Comparison of ENCODE assay signal across 8 mouse cellular contexts in genomic region chr1:155192805-155193368, GRCm38 (mm10). TPM values are rescaled to one million over a fixed set of nuclear protein-coding genes. Genes with fewer than 3 reads are reported as not detected.
DNase-seq lines count a peak whose midpoint lies in the region; TF ChIP-seq lines count a peak whose summit lies in the region.

No protein-coding gene starts in this region.

- no peak for TF ChIP-seq CTCF in brain, embryonic 14.5 days (IDR thresholded peaks at IDR 0.05; ENCODE audit: borderline replicate concordance, extremely low read depth, insufficient read depth, insufficient read length)

- peak; percentile 53 to 54 for DNase-seq in cerebellum, adult 18-20 months
- no peak for DNase-seq in cerebellum, postnatal 36 days
- peak; percentile 79 for DNase-seq in layer of hippocampus, adult 11-12 months (ENCODE audit: low spot score)
- DNase-seq in layer of hippocampus, postnatal 25 days (ENCODE audit: extremely low spot score in 1 of 2, low spot score in 1 of 2), result no peak
- peak; percentile 91 for DNase-seq in brain, embryonic 14.5 days (ENCODE audit: low read depth)
- peak; percentile 64 to 67 for DNase-seq in layer of hippocampus, postnatal 10 days (ENCODE audit: low spot score in 2 of 2)
- DNase-seq in thymus, postnatal 0 days (ENCODE audit: low spot score), result no peak
- DNase-seq in heart, adult 18-20 months, result no peak

- TF ChIP-seq POLR2A in brain, embryonic 14.5 days (IDR thresholded peaks at IDR 0.05; ENCODE audit: borderline replicate concordance, extremely low read depth, insufficient read depth, insufficient read length, poor library complexity, severe bottlenecking), result no peak

RNA-seq across cellular contexts. Expression of gene Stx6, which starts 34.4 kb away (rescaled TPM):
- 100 to 1,000 TPM; 118 to 122 TPM for total RNA-seq in layer of hippocampus, postnatal 25 days (2021)
- 115 and 116 TPM in 2 replicates for polyA plus RNA-seq in brain, embryonic 14.5 days (2012; rRNA removed)
- total RNA-seq in layer of hippocampus, postnatal 10 days (2021), result 10 to 100 TPM; 84.5 to 90.1 TPM
- 120 and 150 TPM in 2 replicates for polyA plus RNA-seq in thymus, postnatal 0 days (2015; fragmentation: Nextera tagmentation; extraction: Ambion mirVana)
- total RNA-seq in heart, adult 18-20 months (2021), result 10 to 100 TPM; 17.5 to 20.2 TPM

RNA-seq across cellular contexts. Expression of gene Mr1, which starts 46.3 kb away (rescaled TPM):
- total RNA-seq in layer of hippocampus, postnatal 25 days (2021), result 1 to 10 TPM; 2.2 to 3.3 TPM
- polyA plus RNA-seq in brain, embryonic 14.5 days (2012; rRNA removed), result 0.64 and 1.7 TPM in 2 replicates
- 1 to 10 TPM; 3.0 to 3.7 TPM for total RNA-seq in layer of hippocampus, postnatal 10 days (2021)
- 31.1 and 34.0 TPM in 2 replicates for polyA plus RNA-seq in thymus, postnatal 0 days (2015; fragmentation: Nextera tagmentation; extraction: Ambion mirVana)
- 1 to 10 TPM; 6.7 to 7.8 TPM for total RNA-seq in heart, adult 18-20 months (2021)

RNA-seq across cellular contexts. Expression of gene BC034090, which starts 51.4 kb away (rescaled TPM):
- total RNA-seq in layer of hippocampus, postnatal 25 days (2021), result 10 to 100 TPM in 1 of 2 experiments, 1 to 10 TPM in 1; 8.1 to 11.6 TPM
- 10.4 and 13.3 TPM in 2 replicates for polyA plus RNA-seq in brain, embryonic 14.5 days (2012; rRNA removed)
- total RNA-seq in layer of hippocampus, postnatal 10 days (2021), result 1 to 10 TPM; 6.2 to 8.4 TPM
- 2.3 and 2.8 TPM in 2 replicates for polyA plus RNA-seq in thymus, postnatal 0 days (2015; fragmentation: Nextera tagmentation; extraction: Ambion mirVana)
- total RNA-seq in heart, adult 18-20 months (2021), result 10 to 100 TPM; 28.5 to 31.8 TPM

Comparison
In these comparisons a context has a peak if more than half of its experiments do, and no peak if none do; other contexts are left out.
1. DNase-seq: peak in cerebellum, adult 18-20 months (2 of 2), layer of hippocampus, adult 11-12 months (single experiment), brain, embryonic 14.5 days (single experiment) and layer of hippocampus, postnatal 10 days (2 of 2); none in cerebellum, postnatal 36 days (0 of 2), layer of hippocampus, postnatal 25 days (0 of 2), thymus, postnatal 0 days (single experiment) and heart, adult 18-20 months (0 of 2).
2. RNA of gene Stx6, which starts 34.4 kb away (total RNA-seq): 118 to 122 TPM in layer of hippocampus, postnatal 25 days and 84.5 to 90.1 TPM in layer of hippocampus, postnatal 10 days; 17.5 to 20.2 TPM in heart, adult 18-20 months; every median in the first group is over 4 times any median in the second.